Mouse (Mus musculus): ENCODE data around the gene Gnb3. TPM values are rescaled to one million over a fixed set of nuclear protein-coding genes. Genes with fewer than 3 reads are reported as not detected.
"Not testable (repeated sequence)": the region's sequence is repeated elsewhere in the genome, so short reads cannot be mapped to it uniquely, and the experiment has no call there.

Gene Gnb3
- polyA plus RNA-seq, 1 experiment, result 0.41 TPM

- WGBS, result 37% methylated on average over 4 of the region's 4 CpGs
- Histone ChIP-seq H3K27ac (ENCODE audit: insufficient read depth, low read depth, low read length) (no peak overlapping the region), H3K4me1 (ENCODE audit: control insufficient read depth, insufficient read depth, low read length) (peaks cover 30% of the 10 kb centered on the region)
Observed at GRCm38 (mm10) chr6:124811403-124811665, 28.7 kb downstream of the Gnb3 start.

GRCm38 (mm10) chr6:124810566-124811402, 29.3 kb downstream of the Gnb3 start:
- H3K4me3 ChIP-seq (ENCODE audit: insufficient read depth, low read depth, low read length); H3K36me3 ChIP-seq (ENCODE audit: control insufficient read depth, insufficient read depth, low read length); H3K27ac ChIP-seq (ENCODE audit: insufficient read depth, low read depth, low read length); H3K27me3 ChIP-seq (replicated peaks; ENCODE audit: control insufficient read depth, insufficient read depth, low read length); DNase-seq: not testable (repeated sequence)
- peaks cover 35% of the 10 kb centered on the region for H3K4me1 ChIP-seq (ENCODE audit: control insufficient read depth, insufficient read depth, low read length)
- WGBS, result 74% methylated on average over 11 of the region's 11 CpGs

More at GRCm38 (mm10) chr6:124811403-124811665, 28.7 kb downstream of the Gnb3 start:
- DNase-seq, result no peak
- H3K27me3 ChIP-seq (replicated peaks; ENCODE audit: control insufficient read depth, insufficient read depth, low read length), result no peaks in the 10 kb centered on the region
- no peak overlapping the region for H3K4me3 ChIP-seq (ENCODE audit: insufficient read depth, low read depth, low read length)
- TF ChIP-seq POLR2A (IDR thresholded peaks at IDR 0.05; ENCODE audit: low read depth, low read length), result no peak
- no peak for TF ChIP-seq CTCF (conservative IDR thresholded peaks at IDR 0.05; ENCODE audit: insufficient read depth, insufficient read length, low read depth, low read length)
- peaks cover 4% of the 10 kb centered on the region for H3K36me3 ChIP-seq (ENCODE audit: control insufficient read depth, insufficient read depth, low read length)

GRCm38 (mm10) chr6:124809775-124810538, 30.1 kb downstream of the Gnb3 start:
- DNase-seq, result no peak
- Histone ChIP-seq H3K27ac (ENCODE audit: insufficient read depth, low read depth, low read length) (no peak overlapping the region), H3K36me3 (ENCODE audit: control insufficient read depth, insufficient read depth, low read length) (peaks cover 4% of the 10 kb centered on the region), H3K4me1 (ENCODE audit: control insufficient read depth, insufficient read depth, low read length) (peaks cover 35% of the 10 kb centered on the region), H3K4me3 (ENCODE audit: insufficient read depth, low read depth, low read length) (peak overlapping the region; percentile 16), H3K27me3 (replicated peaks; ENCODE audit: control insufficient read depth, insufficient read depth, low read length) (no peaks in the 10 kb centered on the region)
- TF ChIP-seq CTCF (conservative IDR thresholded peaks at IDR 0.05; ENCODE audit: insufficient read depth, insufficient read length, low read depth, low read length), result no peak
- TF ChIP-seq POLR2A (IDR thresholded peaks at IDR 0.05; ENCODE audit: low read depth, low read length), result peak; percentile 34
- 39% methylated on average over 14 of the region's 14 CpGs for WGBS

GRCm38 (mm10) chr6:124809052-124809774, 30.9 kb downstream of the Gnb3 start:
- H3K27me3 ChIP-seq (replicated peaks; ENCODE audit: control insufficient read depth, insufficient read depth, low read length), result no peaks in the 10 kb centered on the region
- TF ChIP-seq CTCF (conservative IDR thresholded peaks at IDR 0.05; ENCODE audit: insufficient read depth, insufficient read length, low read depth, low read length) (peak; percentile 71), POLR2A (IDR thresholded peaks at IDR 0.05; ENCODE audit: low read depth, low read length) (no peak)
- under 1% methylated on average over 35 of the region's 35 CpGs for WGBS
- H3K4me3 ChIP-seq (ENCODE audit: insufficient read depth, low read depth, low read length), result peak overlapping the region; percentile 77
- H3K27ac ChIP-seq (ENCODE audit: insufficient read depth, low read depth, low read length), result peak overlapping the region; percentile 67
- peak; percentile 91 for DNase-seq
- H3K36me3 ChIP-seq (ENCODE audit: control insufficient read depth, insufficient read depth, low read length), result peaks cover 4% of the 10 kb centered on the region
- H3K4me1 ChIP-seq (ENCODE audit: control insufficient read depth, insufficient read depth, low read length), result peaks cover 31% of the 10 kb centered on the region

- Histone ChIP-seq H3K4me3 (ENCODE audit: insufficient read depth, low read depth, low read length) (peak within 1 kb of the TSS; percentile 77), H3K27ac (ENCODE audit: insufficient read depth, low read depth, low read length) (peak within 1 kb of the TSS; percentile 94), H3K4me1 (ENCODE audit: control insufficient read depth, insufficient read depth, low read length) (peaks cover 30% of the 10 kb centered on the region; the same call in 1 of the 2 replicates), H3K27me3 (replicated peaks; ENCODE audit: control insufficient read depth, insufficient read depth, low read length) (no peaks in the 10 kb centered on the region), H3K36me3 (ENCODE audit: control insufficient read depth, insufficient read depth, low read length) (peaks cover 4% of the 10 kb centered on the region)
- DNase-seq, result peak; percentile 91
- WGBS, result under 1% methylated on average over 29 of the region's 29 CpGs
- no peak for TF ChIP-seq CTCF (conservative IDR thresholded peaks at IDR 0.05; ENCODE audit: insufficient read depth, insufficient read length, low read depth, low read length)
- TF ChIP-seq POLR2A (IDR thresholded peaks at IDR 0.05; ENCODE audit: low read depth, low read length), result no peak
Observed at GRCm38 (mm10) chr6:124808358-124809012, 31.6 kb downstream of the Gnb3 start, which contains the start of gene Spsb2. TSS of gene Spsb2 (plus strand) at chr6:124808661.

GRCm38 (mm10) chr6:124807986-124808357, 32.1 kb downstream of the Gnb3 start:
- Histone ChIP-seq H3K27me3 (replicated peaks; ENCODE audit: control insufficient read depth, insufficient read depth, low read length) (no peaks in the 10 kb centered on the region), H3K4me3 (ENCODE audit: insufficient read depth, low read depth, low read length) (peak overlapping the region; percentile 77), H3K27ac (ENCODE audit: insufficient read depth, low read depth, low read length) (peak overlapping the region; percentile 94), H3K36me3 (ENCODE audit: control insufficient read depth, insufficient read depth, low read length) (peaks cover 4% of the 10 kb centered on the region), H3K4me1 (ENCODE audit: control insufficient read depth, insufficient read depth, low read length) (peaks cover 30% of the 10 kb centered on the region; the same call in 1 of the 2 replicates)
- 44% methylated on average over 6 of the region's 6 CpGs for WGBS
- no peak for DNase-seq
- TF ChIP-seq POLR2A (IDR thresholded peaks at IDR 0.05; ENCODE audit: low read depth, low read length), result no peak
- TF ChIP-seq CTCF (conservative IDR thresholded peaks at IDR 0.05; ENCODE audit: insufficient read depth, insufficient read length, low read depth, low read length), result no peak

Data from kidney, adult 2 months (tissue).